Mouse (Mus musculus) ZHBTc4 (cell line): ENCODE data around the gene Efna1.

Experiments
- DNase-seq: peaks from one replicate; pipeline ENCODE4 v3.0.0-alpha.2; 2011; ENCODE audit warnings: low read depth, low spot score

Gene Efna1

DNA sequence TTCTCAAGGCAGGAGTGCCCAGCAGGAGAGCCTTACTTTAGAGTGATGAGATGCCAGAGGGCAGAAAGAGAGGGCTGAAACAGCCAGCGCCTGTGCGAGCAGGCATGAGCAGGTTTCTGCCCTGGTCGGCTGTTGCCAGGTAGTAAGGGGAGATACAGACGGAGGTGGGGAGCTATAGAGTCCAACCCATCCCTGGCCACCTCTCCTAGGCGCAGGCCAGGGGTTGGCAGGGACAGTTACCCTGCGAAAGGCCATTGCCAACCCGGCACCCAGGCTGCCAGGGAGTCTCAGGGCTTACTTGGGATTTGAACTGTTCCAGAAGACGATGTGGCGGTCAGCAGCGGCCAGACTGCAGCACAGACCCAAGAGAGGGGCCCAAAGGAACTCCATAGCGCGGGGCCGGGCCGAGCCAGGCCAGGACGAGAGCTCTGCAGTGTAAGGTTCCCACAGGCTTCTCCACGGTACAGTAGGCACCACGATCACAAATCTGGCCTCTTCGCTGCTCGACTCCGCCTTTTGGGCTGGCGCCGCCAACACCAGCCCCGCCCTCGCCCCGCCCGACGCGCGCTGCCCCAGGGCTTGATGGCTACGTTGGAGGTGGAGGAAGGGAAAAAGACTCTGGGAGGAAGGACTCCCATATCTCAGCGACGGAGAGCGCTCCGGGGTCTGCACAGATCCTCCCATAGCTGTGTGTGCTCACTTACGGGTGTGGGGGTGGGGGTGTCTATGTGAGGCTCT lies 1.6 kb downstream of the Efna1 start:
- peak; percentile 90 for DNase-seq

- no peak for DNase-seq
These were observed 2.3 kb downstream of the Efna1 start for GRCm38 (mm10) chr3:89278643-89279042.

- DNase-seq, result no peak
These were observed 2.8 kb downstream of the Efna1 start for GRCm38 (mm10) chr3:89278107-89278506.

- DNase-seq, result no peak
These were observed 3.5 kb downstream of the Efna1 start for GRCm38 (mm10) chr3:89277281-89278021.

DNA sequence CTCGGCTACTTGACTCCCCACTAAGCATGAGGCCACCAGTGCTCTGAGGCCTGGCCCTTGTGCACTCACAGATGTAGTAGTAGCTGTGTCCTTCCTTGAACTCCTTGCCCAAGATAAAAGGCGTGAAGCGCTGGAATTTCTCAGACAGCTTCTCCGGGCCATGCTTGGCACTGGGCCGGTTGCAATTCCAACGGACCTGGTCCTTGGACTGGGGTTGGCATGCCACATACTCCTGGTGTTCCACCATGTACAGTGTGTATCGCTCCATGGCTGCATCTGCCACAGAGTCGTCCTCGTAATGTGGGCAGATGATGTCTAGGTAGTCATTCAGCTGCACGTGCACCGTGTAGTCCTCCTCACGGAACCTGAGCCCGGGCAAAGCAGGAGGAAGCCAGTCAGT lies 4.9 kb downstream of the Efna1 start:
- no peak for DNase-seq

GRCm38 (mm10) chr3:89271760-89272159 lies 9.2 kb downstream of the Efna1 start:
- no peak for DNase-seq

- no peak for DNase-seq
These were observed 10.1 kb downstream of the Efna1 start for GRCm38 (mm10) chr3:89270891-89271290.

DNA sequence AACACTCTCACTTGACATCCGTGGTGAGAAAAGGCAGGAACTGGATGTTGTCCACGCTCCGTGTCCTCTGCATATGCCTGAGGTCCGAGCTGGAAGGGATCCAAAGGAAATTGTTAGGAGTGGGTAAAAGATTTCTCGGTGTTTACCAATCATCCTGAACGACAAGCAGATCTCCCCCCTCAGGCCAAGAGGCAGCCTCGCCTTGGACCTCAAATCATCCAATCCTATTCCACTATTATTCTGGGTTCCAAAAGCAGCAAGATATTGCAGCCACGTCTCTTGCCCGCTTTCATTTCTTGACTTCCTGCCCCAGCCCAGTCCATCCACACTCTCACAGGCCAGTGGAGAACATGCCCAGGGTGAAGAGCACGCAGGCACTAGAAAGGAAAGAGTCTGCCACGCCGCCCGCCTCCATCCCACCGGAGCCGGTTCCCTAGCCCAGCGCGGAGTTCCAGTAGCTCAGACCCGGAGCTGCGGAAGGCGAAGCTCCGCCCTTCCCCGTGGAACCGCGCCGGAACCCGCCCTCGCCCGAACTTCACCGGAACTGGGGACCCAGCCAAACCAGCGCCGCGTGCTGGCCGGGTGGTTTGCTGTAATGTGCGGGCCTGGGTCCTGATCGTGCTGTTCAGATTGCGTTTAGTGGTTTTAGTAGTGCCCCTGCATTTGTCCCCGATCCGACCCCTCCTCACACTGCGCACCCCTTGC lies 10.7 kb downstream of the Efna1 start, which contains the start of gene Slc50a1:
Gene Slc50a1, minus strand, starts transcription at position 520 of the 705 bp plus-strand sequence.
- DNase-seq, result peak; percentile 52

- no peak for DNase-seq
These were observed 12.0 kb downstream of the Efna1 start for GRCm38 (mm10) chr3:89268916-89269315.

DNA sequence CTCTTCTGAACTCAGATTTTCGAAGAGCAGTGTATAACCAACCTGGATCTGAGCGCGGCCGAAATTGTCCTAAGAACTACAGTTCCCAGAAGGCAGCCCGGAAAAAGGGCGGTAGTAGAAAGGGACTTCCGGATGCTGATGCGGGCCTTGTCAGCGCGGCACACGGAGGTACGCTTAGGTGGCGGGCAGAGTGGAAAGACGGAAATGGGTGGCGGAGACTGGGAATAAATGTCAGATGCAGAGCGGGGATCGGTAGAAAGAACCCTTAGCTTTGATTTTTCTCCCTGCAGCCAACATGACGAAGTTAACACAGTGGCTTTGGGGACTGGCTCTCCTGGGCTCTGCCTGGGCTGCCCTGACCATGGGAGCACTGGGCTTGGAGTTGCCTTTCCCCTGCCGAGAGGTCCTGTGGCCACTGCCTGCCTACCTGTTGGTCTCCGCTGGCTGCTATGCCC lies 14.5 kb downstream of the Efna1 start:
- peak; percentile 90 for DNase-seq

GRCm38 (mm10) chr3:89262417-89262816 lies 18.5 kb downstream of the Efna1 start:
- DNase-seq, result peak; percentile 60

DNA sequence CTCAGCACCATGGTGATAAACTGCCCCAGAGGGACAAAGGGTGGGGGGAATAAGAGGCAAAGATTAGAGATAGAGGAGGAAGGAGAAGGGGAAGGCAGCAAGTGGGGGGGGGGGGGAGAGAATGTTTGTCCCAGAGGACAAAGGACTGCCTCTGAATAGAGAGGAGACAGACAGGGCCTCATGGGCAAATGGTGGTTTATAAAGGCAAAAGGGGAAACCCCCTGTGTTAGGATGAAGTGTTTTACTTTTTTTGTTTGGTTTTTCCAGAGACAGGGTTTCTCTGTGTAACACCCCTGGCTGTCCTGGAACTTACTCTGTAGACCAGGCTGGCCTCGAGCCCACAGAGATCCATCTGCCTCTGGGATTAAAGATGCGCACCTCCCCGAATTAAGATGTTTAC lies 20.7 kb downstream of the Efna1 start:
- no peak for DNase-seq

DNA sequence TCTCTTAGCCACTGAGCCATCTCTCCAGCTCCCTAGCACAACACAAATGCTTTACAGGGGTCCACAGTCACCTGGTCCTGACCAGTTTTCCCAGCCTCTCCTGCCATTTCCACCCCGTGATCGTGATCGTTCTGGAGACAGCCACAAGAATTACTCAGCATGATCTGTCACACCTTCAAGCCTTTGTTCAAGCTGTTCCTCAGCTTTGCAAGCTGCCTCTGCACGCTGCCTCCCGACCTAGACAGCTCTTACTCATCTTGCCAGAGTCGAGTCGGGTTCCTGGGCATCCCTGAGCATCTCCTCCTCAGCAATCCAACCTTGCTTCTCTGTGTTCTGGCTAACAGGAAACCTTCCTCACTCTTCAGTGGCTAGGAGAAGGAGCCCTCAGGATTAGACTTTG lies 21.9 kb downstream of the Efna1 start, which contains the start of gene Dpm3:
Gene Dpm3, plus strand, starts transcription at position 283 of the 400 bp plus-strand sequence.
- DNase-seq, result peak; percentile 67

DNA sequence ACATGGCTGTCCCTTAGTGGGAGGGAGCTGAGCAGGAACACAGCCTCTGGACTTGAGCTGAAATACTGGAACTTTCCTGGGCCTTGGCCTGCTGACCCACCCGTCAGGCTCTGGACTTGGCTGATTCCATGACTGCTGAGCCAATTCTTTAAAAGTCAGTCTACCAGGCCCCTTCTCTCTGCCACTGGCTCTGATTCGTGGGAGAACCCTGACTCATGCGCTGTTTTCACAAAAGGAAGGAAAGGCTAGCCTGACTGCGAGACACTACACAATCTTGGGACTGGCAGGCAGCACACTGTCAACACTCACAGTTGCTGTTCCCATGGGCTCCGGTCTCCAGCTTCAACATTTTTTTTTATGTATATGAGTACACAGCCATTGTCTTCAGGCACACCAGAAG lies 24.8 kb downstream of the Efna1 start:
- DNase-seq, result no peak

DNA sequence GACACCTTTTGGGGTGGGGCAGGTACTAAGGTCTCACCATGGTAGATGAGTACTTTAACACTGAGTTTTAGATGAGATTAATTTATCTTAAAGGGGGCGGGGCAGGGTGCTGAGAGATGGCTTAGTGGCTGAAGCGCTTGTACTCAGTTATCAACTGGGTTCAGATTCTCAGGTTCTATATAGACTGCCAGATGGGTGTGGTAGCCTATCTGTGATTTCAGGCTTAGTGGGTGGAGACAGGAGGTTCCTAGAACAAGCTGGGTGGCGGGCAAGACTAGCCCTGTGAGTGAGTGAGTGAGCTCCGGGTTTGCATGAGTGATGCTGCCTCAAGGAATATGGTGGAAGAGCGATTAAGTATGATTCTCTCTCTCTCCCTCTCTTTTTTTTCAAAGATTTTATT lies 25.9 kb downstream of the Efna1 start:
- DNase-seq, result no peak

DNA sequence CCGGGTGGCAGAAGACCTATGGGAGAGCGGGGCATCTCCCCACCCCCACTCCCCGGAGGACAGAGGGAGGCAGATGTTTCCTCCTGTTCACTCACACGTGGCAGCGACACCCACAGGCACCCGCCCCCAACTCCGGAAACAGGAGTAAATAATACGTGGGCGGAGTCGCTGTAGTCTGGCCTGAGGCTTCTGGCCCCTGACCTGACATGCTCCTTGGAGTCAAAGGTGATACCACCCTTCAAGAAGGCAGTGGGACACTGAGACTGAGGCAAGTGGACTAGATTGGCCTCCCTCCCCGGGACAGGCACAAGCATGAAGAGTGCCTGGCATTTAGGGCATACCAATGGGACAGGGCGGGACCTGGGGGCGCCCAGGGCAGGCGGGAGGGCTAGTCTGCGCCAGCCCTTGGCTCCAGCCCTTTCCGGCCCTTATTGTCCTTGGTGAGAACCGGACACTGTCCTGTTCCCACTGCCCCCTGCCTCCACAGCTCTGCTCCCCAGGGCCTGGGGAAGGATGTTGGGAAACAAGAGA lies 29.5 kb downstream of the Efna1 start:
- peak; percentile 81 for DNase-seq

- DNase-seq, result peak; percentile 72
These were observed 30.4 kb downstream of the Efna1 start for GRCm38 (mm10) chr3:89250435-89251040.

DNA sequence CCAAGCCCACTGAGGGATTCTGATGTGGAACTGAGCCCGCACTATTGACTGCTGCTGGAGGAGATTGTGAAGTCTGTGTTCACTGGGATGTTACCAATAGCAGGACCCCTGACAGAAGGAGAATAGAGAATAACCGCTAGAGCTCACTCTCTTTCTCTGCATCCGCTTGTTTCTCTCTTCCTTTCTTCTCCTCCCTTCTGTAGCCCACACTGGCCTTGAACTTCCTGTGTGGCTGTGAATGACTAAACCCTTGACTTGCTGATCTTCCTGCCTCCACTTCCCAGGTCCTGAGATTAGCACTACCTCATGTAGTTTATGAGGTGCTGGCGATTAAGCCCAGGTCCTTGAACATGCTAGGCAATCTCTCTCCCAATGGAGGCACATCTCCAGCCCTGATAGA lies 33.5 kb downstream of the Efna1 start:
- DNase-seq, result no peak

GRCm38 (mm10) chr3:89246261-89247100 lies 34.5 kb downstream of the Efna1 start, which contains the start of gene Trim46:
Gene Trim46 (minus strand): TSS chr3:89246309.
- DNase-seq, result peak; percentile 95

DNA sequence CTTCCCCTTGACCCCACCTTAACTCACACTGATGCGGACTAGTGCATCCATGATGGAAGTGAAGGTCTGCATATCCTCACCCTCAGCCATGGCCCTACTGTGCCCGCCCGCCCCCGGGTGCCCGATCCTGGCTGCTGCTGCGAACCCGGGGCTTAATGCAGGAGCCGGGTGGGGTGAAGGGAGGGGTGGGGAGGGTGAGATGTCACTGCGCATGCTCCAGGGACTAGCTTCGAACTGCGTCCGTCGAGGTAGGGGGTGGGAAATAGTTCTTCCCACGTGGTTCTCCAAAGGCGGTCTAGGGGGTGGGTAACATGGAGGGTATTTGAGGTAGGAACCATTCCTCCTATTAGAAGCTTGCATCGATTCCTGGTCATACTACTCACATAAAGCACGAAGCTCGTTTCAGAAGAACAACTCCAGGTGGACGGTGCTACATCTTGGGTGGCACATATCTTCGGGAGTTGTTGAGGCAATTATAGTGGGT lies 35.2 kb downstream of the Efna1 start, which contains the start of gene Krtcap2:
Gene Krtcap2, plus strand, starts transcription at position 279 of the 484 bp plus-strand sequence.
- DNase-seq, result no peak
